Mouse (Mus musculus): ENCODE results near the gene Il17ra. TPM values are rescaled to one million over a fixed set of nuclear protein-coding genes. Genes with fewer than 3 reads are reported as not detected.

Il17ra gene
- polyA plus RNA-seq, 1 experiment from 2014 or later = 5.4 TPM

DNA sequence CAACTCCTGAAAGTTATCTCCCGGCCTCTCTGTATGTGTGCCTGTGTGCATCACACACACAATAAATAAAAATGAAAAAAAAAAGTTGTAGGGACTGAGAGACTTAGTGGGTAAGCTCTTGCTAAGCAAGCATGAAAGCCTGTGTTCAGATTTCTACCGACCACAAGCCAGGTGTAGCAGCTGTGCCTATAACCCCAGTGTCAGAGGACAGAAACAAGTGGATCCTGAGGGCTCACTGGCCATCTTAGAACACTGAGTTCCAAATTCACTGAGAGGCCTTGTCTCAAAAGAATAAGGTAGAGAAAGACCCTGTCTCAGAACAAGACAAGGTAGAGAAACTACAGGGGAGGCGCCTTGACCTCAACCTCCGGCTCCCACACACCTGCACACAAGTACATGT, 5.2 kb downstream of the Il17ra start:
- Histone ChIP-seq H3K4me2 (replicated peaks; ENCODE audit: low read depth, low read length) (no peak overlapping the region), H3K9me3 (ENCODE audit: control insufficient read depth, low read length) (no peaks in the 10 kb centered on the region), H3K4me1 (replicated peaks; ENCODE audit: control insufficient read depth, insufficient read depth, low read length) (peaks cover 8% of the 10 kb centered on the region), H3K27me3 (ENCODE audit: control insufficient read depth, insufficient read depth, low read length) (peaks cover 13% of the 10 kb centered on the region), H3K36me3 (ENCODE audit: control insufficient read depth, insufficient read depth, low read length) (no peaks in the 10 kb centered on the region), H3K9ac (ENCODE audit: low read depth, low read length) (no peak overlapping the region), H3K27ac (ENCODE audit: low read depth, low read length) (no peak overlapping the region), H3K4me3 (ENCODE audit: low read depth, low read length) (no peak overlapping the region)
- ATAC-seq (ENCODE audit: low FRiP score) = no peak
- 95% methylated on average over 4 of the region's 4 CpGs for WGBS
- no peak for DNase-seq (ENCODE audit: low spot score)

DNA sequence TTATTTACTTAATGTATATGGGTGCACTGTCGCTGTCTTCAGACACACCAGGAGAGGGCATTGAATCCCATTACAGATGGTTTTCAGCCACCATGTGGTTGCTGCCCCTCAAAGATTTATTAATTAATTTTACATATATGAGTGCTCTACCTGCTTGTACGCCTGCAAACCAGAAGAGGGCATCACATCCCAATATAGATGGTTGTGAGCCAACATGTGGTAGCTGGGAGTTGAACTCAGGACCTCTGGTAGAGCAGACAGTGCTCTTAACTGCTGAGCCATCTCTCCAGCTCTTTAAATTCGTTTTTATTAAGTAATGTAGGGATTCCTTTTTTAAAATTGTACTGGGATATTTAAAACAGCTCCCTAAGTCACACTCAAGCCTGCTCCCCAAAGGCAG, 6.2 kb downstream of the Il17ra start:
- H3K4me1 ChIP-seq (replicated peaks; ENCODE audit: control insufficient read depth, insufficient read depth, low read length) = peaks cover 11% of the 10 kb centered on the region
- H3K9me3 ChIP-seq (ENCODE audit: control insufficient read depth, low read length) = no peaks in the 10 kb centered on the region
- WGBS = 75% methylated on average over 3 of the region's 3 CpGs
- no peak overlapping the region for H3K4me2 ChIP-seq (replicated peaks; ENCODE audit: low read depth, low read length)
- ATAC-seq (ENCODE audit: low FRiP score) (no peak), DNase-seq (ENCODE audit: low spot score) (no peak)
- H3K4me3 ChIP-seq (ENCODE audit: low read depth, low read length) = no peak overlapping the region
- H3K36me3 ChIP-seq (ENCODE audit: control insufficient read depth, insufficient read depth, low read length) = no peaks in the 10 kb centered on the region
- no peak overlapping the region for H3K27ac ChIP-seq (ENCODE audit: low read depth, low read length)
- H3K27me3 ChIP-seq (ENCODE audit: control insufficient read depth, insufficient read depth, low read length) = peaks cover 6% of the 10 kb centered on the region
- no peak overlapping the region for H3K9ac ChIP-seq (ENCODE audit: low read depth, low read length)

DNA sequence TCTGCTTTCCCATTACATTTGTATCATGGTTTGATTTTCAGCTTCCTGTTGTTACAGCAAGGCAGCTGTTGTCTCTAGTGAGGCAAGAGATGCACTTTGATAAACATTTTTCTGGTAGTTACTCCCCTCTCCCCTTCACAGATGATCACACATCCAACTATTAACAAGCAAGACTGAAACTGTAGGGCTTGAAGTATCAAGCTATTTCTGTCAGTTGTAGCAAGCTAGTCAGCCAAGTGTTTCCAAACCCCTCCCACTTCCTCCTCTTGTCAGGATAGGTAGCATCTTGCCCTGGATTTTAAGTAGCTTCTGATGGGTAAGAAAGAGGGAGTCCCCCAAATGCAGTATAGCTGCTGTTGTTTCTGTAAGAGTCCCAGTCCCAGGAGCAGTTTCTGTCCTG, 6.7 kb downstream of the Il17ra start:
- H3K4me1 ChIP-seq (replicated peaks; ENCODE audit: control insufficient read depth, insufficient read depth, low read length) = peaks cover 11% of the 10 kb centered on the region
- no peak overlapping the region for H3K4me3 ChIP-seq (ENCODE audit: low read depth, low read length)
- no peak overlapping the region for H3K9ac ChIP-seq (ENCODE audit: low read depth, low read length)
- H3K9me3 ChIP-seq (ENCODE audit: control insufficient read depth, low read length) = no peaks in the 10 kb centered on the region
- H3K4me2 ChIP-seq (replicated peaks; ENCODE audit: low read depth, low read length) = no peak overlapping the region
- ATAC-seq (ENCODE audit: low FRiP score) (no peak), DNase-seq (ENCODE audit: low spot score) (no peak)
- no peaks in the 10 kb centered on the region for H3K36me3 ChIP-seq (ENCODE audit: control insufficient read depth, insufficient read depth, low read length)
- peaks cover under 1% of the 10 kb centered on the region; the same call in 1 of the 2 replicates for H3K27me3 ChIP-seq (ENCODE audit: control insufficient read depth, insufficient read depth, low read length)
- H3K27ac ChIP-seq (ENCODE audit: low read depth, low read length) = no peak overlapping the region

DNA sequence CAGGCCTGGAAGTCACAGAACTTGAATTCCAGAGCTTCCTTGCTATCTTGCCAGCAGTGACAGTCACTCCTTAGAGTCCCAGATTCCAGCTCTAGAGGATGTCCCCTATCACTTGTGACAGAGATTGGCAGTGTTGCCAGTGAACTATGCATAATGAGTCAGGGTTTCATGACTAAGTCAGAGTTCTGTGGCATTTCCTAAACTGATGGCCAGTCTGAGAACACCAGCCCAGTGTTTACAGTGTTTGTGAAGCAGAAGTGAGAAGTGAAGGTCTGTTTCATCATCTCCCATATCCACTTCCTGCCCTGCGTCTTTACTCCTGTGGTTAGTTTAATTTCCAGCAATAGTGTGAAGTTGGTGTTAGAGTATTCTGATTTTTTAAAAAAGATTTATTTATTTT, 7.6 kb downstream of the Il17ra start:
- H3K36me3 ChIP-seq (ENCODE audit: control insufficient read depth, insufficient read depth, low read length) = no peaks in the 10 kb centered on the region
- DNase-seq (ENCODE audit: low spot score) (no peak), ATAC-seq (ENCODE audit: low FRiP score) (no peak)
- H3K9ac ChIP-seq (ENCODE audit: low read depth, low read length) = no peak overlapping the region
- H3K4me1 ChIP-seq (replicated peaks; ENCODE audit: control insufficient read depth, insufficient read depth, low read length) = peaks cover 11% of the 10 kb centered on the region
- H3K9me3 ChIP-seq (ENCODE audit: control insufficient read depth, low read length) = no peaks in the 10 kb centered on the region
- H3K4me3 ChIP-seq (ENCODE audit: low read depth, low read length) = no peak overlapping the region
- H3K27ac ChIP-seq (ENCODE audit: low read depth, low read length) = no peak overlapping the region
- WGBS = 97% methylated on average over 1 of the region's 1 CpGs
- H3K4me2 ChIP-seq (replicated peaks; ENCODE audit: low read depth, low read length) = no peak overlapping the region
- H3K27me3 ChIP-seq (ENCODE audit: control insufficient read depth, insufficient read depth, low read length) = no peaks in the 10 kb centered on the region

DNA sequence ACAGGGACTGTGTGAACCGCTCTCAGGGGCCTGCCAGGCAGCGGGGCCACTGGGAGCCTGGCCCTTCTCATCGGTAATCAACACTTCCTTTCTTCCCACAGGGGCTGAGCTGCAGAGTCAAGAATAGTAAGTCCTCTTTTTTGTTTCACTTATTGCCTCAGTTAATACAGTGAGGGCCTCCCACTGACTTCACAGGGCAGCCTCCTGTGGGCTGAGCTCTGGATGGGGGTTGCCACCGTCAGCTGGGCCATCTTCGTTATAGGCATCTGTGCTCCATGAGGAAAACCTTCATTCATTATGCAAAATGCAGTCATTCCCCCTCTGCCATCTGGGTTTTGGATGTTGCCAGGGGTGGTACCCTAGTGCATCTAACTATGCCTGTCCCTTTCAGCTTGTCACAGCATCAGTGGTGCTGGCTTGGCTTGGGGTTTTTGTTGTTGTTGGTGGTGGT, 9.0 kb downstream of the Il17ra start:
- ATAC-seq (ENCODE audit: low FRiP score) (peak; percentile 80), DNase-seq (ENCODE audit: low spot score) (peak; percentile 61)
- no peak overlapping the region for H3K4me3 ChIP-seq (ENCODE audit: low read depth, low read length)
- H3K4me1 ChIP-seq (replicated peaks; ENCODE audit: control insufficient read depth, insufficient read depth, low read length) = peaks cover 11% of the 10 kb centered on the region
- H3K9me3 ChIP-seq (ENCODE audit: control insufficient read depth, low read length) = no peaks in the 10 kb centered on the region
- peak overlapping the region; percentile 85 for H3K27ac ChIP-seq (ENCODE audit: low read depth, low read length)
- no peaks in the 10 kb centered on the region for H3K36me3 ChIP-seq (ENCODE audit: control insufficient read depth, insufficient read depth, low read length)
- H3K27me3 ChIP-seq (ENCODE audit: control insufficient read depth, insufficient read depth, low read length) = no peaks in the 10 kb centered on the region
- H3K9ac ChIP-seq (ENCODE audit: low read depth, low read length) = peak overlapping the region; percentile 21; the same call in 1 of the 2 replicates
- H3K4me2 ChIP-seq (replicated peaks; ENCODE audit: low read depth, low read length) = 0 out of 2 replicates have a peak overlapping the region, but pooled peaks have one; percentile 17
- 4% methylated on average over 5 of the region's 5 CpGs for WGBS

DNA sequence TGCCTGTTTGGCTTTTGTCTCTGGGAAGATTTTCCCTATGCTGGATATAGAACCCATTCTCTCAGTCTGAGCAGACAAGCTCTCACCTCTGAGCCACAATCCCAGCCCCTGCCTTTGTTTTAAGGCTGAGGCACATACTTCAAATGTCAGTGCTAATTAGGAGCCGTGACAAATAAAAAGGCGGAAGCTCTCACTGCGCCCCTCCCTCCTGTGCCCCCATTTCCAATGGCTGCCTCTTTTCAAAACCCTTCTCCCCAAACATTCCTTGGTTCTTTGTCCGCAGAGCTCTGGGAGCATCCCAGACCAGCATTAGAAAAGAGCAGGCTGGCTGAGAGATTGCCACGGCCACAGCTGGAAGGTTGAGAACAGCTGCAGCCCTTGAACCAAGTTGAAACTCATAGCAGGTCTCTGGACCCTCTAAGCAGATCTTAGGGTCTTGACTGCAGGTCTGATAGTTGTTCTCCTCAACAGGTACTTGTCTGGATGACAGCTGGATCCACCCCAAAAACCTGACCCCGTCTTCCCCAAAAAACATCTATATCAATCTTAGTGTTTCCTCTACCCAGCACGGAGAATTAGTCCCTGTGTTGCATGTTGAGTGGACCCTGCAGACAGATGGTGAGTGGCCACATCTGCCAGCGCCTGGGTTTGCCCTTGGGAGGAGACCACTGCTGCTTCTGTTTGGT, 9.6 kb downstream of the Il17ra start:
- no peaks in the 10 kb centered on the region for H3K36me3 ChIP-seq (ENCODE audit: control insufficient read depth, insufficient read depth, low read length)
- WGBS = 13% methylated on average over 8 of the region's 8 CpGs
- ATAC-seq (ENCODE audit: low FRiP score) (peak; percentile 61), DNase-seq (ENCODE audit: low spot score) (peak; percentile 50)
- H3K4me1 ChIP-seq (replicated peaks; ENCODE audit: control insufficient read depth, insufficient read depth, low read length) = peaks cover 11% of the 10 kb centered on the region
- peak overlapping the region; percentile 85 for H3K27ac ChIP-seq (ENCODE audit: low read depth, low read length)
- peak overlapping the region; percentile 23; the same call in 1 of the 2 replicates for H3K9ac ChIP-seq (ENCODE audit: low read depth, low read length)
- H3K27me3 ChIP-seq (ENCODE audit: control insufficient read depth, insufficient read depth, low read length) = no peaks in the 10 kb centered on the region
- no peaks in the 10 kb centered on the region for H3K9me3 ChIP-seq (ENCODE audit: control insufficient read depth, low read length)
- H3K4me2 ChIP-seq (replicated peaks; ENCODE audit: low read depth, low read length) = 0 out of 2 replicates have a peak overlapping the region, but pooled peaks have one; percentile 17
- no peak overlapping the region for H3K4me3 ChIP-seq (ENCODE audit: low read depth, low read length)

DNA sequence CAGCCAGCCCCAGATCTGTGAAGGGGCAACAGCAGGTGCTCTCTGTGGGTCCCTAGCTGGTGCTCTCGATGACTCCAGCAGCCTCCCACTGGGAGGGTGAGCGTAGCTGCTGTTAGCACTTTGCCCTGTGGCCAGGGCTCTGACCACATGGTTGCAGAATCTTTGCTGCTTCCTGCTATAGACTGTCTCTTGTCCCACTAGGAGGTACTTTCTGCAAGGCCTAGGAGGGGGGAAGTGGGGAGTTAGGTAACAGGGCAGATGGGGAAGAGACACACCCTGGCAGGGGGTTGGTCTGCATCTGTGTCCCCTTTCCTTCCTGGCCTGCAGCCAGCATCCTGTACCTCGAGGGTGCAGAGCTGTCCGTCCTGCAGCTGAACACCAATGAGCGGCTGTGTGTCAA, 10.4 kb downstream of the Il17ra start:
- H3K27ac ChIP-seq (ENCODE audit: low read depth, low read length) = peak overlapping the region; percentile 85
- peaks cover 11% of the 10 kb centered on the region for H3K4me1 ChIP-seq (replicated peaks; ENCODE audit: control insufficient read depth, insufficient read depth, low read length)
- WGBS = 32% methylated on average over 5 of the region's 5 CpGs
- no peak overlapping the region for H3K9ac ChIP-seq (ENCODE audit: low read depth, low read length)
- H3K4me2 ChIP-seq (replicated peaks; ENCODE audit: low read depth, low read length) = no peak overlapping the region
- H3K4me3 ChIP-seq (ENCODE audit: low read depth, low read length) = no peak overlapping the region
- no peaks in the 10 kb centered on the region for H3K27me3 ChIP-seq (ENCODE audit: control insufficient read depth, insufficient read depth, low read length)
- H3K9me3 ChIP-seq (ENCODE audit: control insufficient read depth, low read length) = no peaks in the 10 kb centered on the region
- DNase-seq (ENCODE audit: low spot score) (peak; percentile 34), ATAC-seq (ENCODE audit: low FRiP score) (peak; percentile 21; the same call in 1 of the 2 replicates)
- H3K36me3 ChIP-seq (ENCODE audit: control insufficient read depth, insufficient read depth, low read length) = no peaks in the 10 kb centered on the region

DNA sequence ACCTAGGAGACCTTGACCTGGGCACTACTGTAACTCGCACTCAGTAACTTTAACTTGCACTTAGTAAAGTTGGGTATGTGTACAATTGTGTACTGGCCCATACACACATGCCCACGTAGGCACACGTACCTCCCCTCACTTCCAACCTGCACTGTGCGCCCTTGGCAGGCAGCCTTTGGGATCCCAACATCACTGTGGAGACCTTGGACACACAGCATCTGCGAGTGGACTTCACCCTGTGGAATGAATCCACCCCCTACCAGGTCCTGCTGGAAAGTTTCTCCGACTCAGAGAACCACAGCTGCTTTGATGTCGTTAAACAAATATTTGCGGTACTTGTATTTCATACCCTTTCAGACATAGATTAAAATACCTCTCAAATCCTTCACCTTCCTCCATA, 12.2 kb downstream of the Il17ra start:
- ATAC-seq (ENCODE audit: low FRiP score) (no peak), DNase-seq (ENCODE audit: low spot score) (no peak)
- H3K4me3 ChIP-seq (ENCODE audit: low read depth, low read length) = no peak overlapping the region
- H3K4me2 ChIP-seq (replicated peaks; ENCODE audit: low read depth, low read length) = no peak overlapping the region
- no peak overlapping the region for H3K27ac ChIP-seq (ENCODE audit: low read depth, low read length)
- H3K27me3 ChIP-seq (ENCODE audit: control insufficient read depth, insufficient read depth, low read length) = no peaks in the 10 kb centered on the region
- no peak overlapping the region for H3K9ac ChIP-seq (ENCODE audit: low read depth, low read length)
- H3K9me3 ChIP-seq (ENCODE audit: control insufficient read depth, low read length) = no peaks in the 10 kb centered on the region
- WGBS = 87% methylated on average over 8 of the region's 8 CpGs
- H3K4me1 ChIP-seq (replicated peaks; ENCODE audit: control insufficient read depth, insufficient read depth, low read length) = peaks cover 11% of the 10 kb centered on the region
- H3K36me3 ChIP-seq (ENCODE audit: control insufficient read depth, insufficient read depth, low read length) = no peaks in the 10 kb centered on the region

DNA sequence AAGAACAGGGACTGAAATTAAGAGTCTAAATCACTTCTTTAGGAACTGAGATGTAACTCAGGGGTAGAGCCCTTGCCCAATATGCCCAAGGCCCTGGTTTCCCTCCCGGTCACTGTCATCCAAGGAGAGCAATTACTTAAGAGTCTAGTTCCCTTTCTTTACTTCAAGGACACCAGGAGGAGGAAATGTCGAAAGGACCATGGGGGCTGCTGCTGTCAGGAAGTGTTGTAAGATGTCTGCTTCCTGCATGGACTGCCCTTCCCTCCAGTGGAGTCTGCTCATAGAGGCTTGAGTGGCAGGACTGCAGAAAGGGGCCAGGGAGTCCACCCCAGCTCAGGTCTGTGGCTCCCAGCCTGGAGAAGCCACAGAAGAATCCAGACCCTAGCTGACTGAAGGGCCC, 16.3 kb downstream of the Il17ra start:
- WGBS = 91% methylated on average over 2 of the region's 2 CpGs

More for the DNA sequence above, 16.3 kb downstream of the Il17ra start:
- H3K4me3 ChIP-seq (ENCODE audit: low read depth, low read length) = no peak overlapping the region
- no peaks in the 10 kb centered on the region for H3K27me3 ChIP-seq (ENCODE audit: control insufficient read depth, insufficient read depth, low read length)
- 0 out of 2 replicates have a peak, but pooled peaks cover 4% of the 10 kb centered on the region for H3K36me3 ChIP-seq (ENCODE audit: control insufficient read depth, insufficient read depth, low read length)
- no peak overlapping the region for H3K27ac ChIP-seq (ENCODE audit: low read depth, low read length)
- no peaks in the 10 kb centered on the region for H3K9me3 ChIP-seq (ENCODE audit: control insufficient read depth, low read length)
- no peak overlapping the region for H3K9ac ChIP-seq (ENCODE audit: low read depth, low read length)
- DNase-seq (ENCODE audit: low spot score) (no peak), ATAC-seq (ENCODE audit: low FRiP score) (no peak)
- no peak overlapping the region for H3K4me2 ChIP-seq (replicated peaks; ENCODE audit: low read depth, low read length)
- H3K4me1 ChIP-seq (replicated peaks; ENCODE audit: control insufficient read depth, insufficient read depth, low read length) = no peaks in the 10 kb centered on the region
